Mouse (Mus musculus) left cerebral cortex, postnatal 4 days (tissue): ENCODE results near the gene Pip5k1a. TPM values are rescaled to one million over a fixed set of nuclear protein-coding genes. Genes with fewer than 3 reads are reported as not detected.

Experiments used
- DNase-seq: peaks from one replicate; pipeline ENCODE4 v3.0.0-alpha.2; 2022
- intact Hi-C: fragments of 180-260 bp; cut with DNase I; formaldehyde crosslinking; loops from one replicate; pipeline ENCODE4 v1.15.1; 2025
- microRNA-seq: library from miRNA; unstranded; fragments of <30 nt; microRNA quantifications from one replicate; pipeline ENCODE4 v1.2.0, GENCODE M21; 2022
- total RNA-seq, 2 experiments: library from RNA; stranded (reverse); gene quantifications; 2 replicates each; pipeline ENCODE4 v1.2.3; 2021

Pip5k1a gene
- total RNA-seq, 2 experiments from 2014 or later: 20.1 to 25.3 TPM

DNA sequence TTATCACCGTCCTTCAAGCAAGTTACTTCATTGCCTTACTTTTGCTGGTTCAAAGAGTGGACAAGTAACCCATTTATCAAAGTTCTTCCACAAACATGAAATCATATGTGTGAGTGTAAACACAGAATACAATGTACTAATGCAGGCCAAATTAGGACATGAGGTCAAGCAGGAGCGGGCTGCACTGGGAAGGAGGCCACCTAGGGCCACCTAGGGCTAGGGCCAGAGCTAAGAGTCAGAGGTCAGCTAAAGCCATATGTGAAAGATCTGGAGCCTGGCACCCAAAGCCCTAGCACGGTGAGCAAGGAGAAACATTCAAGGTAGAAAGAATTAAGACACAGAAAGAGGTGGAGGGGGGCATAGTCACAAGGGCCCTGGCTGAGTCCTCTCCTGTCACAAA, 93.7 kb downstream of the Pip5k1a start:
- intact Hi-C loops: no loop called here
- no peak for DNase-seq

DNA sequence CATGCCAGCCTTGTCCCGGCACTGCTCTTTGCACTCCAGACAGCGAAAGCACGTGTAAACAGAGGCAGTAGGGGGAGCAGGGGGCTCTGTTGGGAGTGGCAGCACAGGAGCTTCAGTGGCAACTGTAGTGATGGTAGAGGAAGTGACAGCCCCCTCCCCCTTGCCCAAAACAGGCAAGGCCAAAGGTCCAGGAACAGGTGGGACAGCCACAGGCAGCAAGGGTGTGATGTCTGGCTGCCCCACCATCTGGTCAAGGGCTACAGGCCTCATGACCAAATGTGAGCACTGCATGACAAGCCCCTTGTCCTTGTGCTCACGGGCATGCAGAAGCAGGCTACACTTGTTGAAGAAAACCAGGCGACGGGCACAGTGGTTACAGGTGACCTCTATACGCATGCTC, 96.3 kb downstream of the Pip5k1a start:
- intact Hi-C loops: no loop called here
- no peak for DNase-seq

Small RNAs within 50 kb of the gene (microRNA-seq; reads per million reads assigned to microRNA genes)
- not detected for gene Mir8099-1

Other genes starting within 250 kb of the Pip5k1a start
- gene Psmb4, start 220.0 kb downstream of the Pip5k1a start, total RNA-seq: 100 to 1,000 TPM; 320 to 322 TPM
- 1 to 10 TPM; 3.8 to 4.8 TPM for gene Selenbp1, start 173.9 kb downstream of the Pip5k1a start, total RNA-seq
- 10 to 100 TPM; 19.6 to 27.6 TPM for gene Rfx5, start 152.9 kb downstream of the Pip5k1a start, total RNA-seq
- gene Pi4kb, start 132.2 kb downstream of the Pip5k1a start, total RNA-seq: 10 to 100 TPM; 50.0 to 56.4 TPM
- 10 to 100 TPM; 23.6 to 25.4 TPM for gene Zfp687, start 91.5 kb downstream of the Pip5k1a start, total RNA-seq
- 100 to 1,000 TPM; 144 to 158 TPM for gene Psmd4, start 64.3 kb downstream of the Pip5k1a start, total RNA-seq
- 10 to 100 TPM; 77.2 to 78.4 TPM for gene Vps72, start 4.1 kb upstream of the Pip5k1a start, total RNA-seq
- 1 to 10 TPM in 1 of 2 experiments, under 1 TPM in 1; 0.87 to 1.0 TPM for gene Tmod4, start 17.5 kb upstream of the Pip5k1a start, total RNA-seq
- gene Scnm1, start 27.1 kb upstream of the Pip5k1a start, total RNA-seq: 10 to 100 TPM; 39.9 to 43.2 TPM
- gene Lysmd1, start 27.2 kb upstream of the Pip5k1a start, total RNA-seq: 10 to 100 TPM; 19.8 to 23.0 TPM
- gene Tnfaip8l2, start 35.4 kb upstream of the Pip5k1a start, total RNA-seq: under 1 TPM; 0.74 to 0.92 TPM
- gene Sema6c, start 53.5 kb upstream of the Pip5k1a start, total RNA-seq: 100 to 1,000 TPM; 141 to 155 TPM
- 1 to 10 TPM; 9.0 TPM for gene Gabpb2, start 111.0 kb upstream of the Pip5k1a start, total RNA-seq
- gene Cdc42se1, start 121.8 kb upstream of the Pip5k1a start, total RNA-seq: 10 to 100 TPM; 62.1 to 62.4 TPM
- gene Mllt11, start 125.2 kb upstream of the Pip5k1a start, total RNA-seq: 100 to 1,000 TPM; 668 to 674 TPM
- not detected for gene Gm128, start 134.7 kb upstream of the Pip5k1a start, total RNA-seq
- gene Bnipl, start 144.3 kb upstream of the Pip5k1a start, total RNA-seq: under 1 TPM; 0.36 to 0.74 TPM
- gene Mindy1, start 174.4 kb upstream of the Pip5k1a start, total RNA-seq: 10 to 100 TPM; 29.7 to 32.6 TPM
- gene Prune1, start 175.1 kb upstream of the Pip5k1a start, total RNA-seq: 10 to 100 TPM; 63.9 to 69.3 TPM
- gene Anxa9, start 200.2 kb upstream of the Pip5k1a start, total RNA-seq: 1 to 10 TPM; 1.0 to 1.2 TPM
- gene Cers2, start 207.9 kb upstream of the Pip5k1a start, total RNA-seq: 10 to 100 TPM; 53.4 to 54.4 TPM